Mouse (Mus musculus) layer of hippocampus, adult 2 months (tissue): ENCODE data around the gene Stk38. TPM values are rescaled to one million over a fixed set of nuclear protein-coding genes. Genes with fewer than 3 reads are reported as not detected.

Source experiments
- DNase-seq, 2 experiments: peaks; one replicate each; pipeline ENCODE4 v3.0.0; 2022; ENCODE audit warnings: low spot score in 2 of 2
- H3K27ac ChIP-seq: fragments of 200-600 bp; 2 replicates; pipeline ENCODE4 v1.8.1; 2022
- H3K4me3 ChIP-seq: fragments of 200-600 bp; 2 replicates; pipeline ENCODE4 v1.8.1; 2022; ENCODE audit warnings: mild to moderate bottlenecking
- CTCF ChIP-seq: fragments of 200-600 bp; conservative IDR thresholded peaks from 2 replicates; pipeline ENCODE4 v1.8.1; 2022; ENCODE audit warnings: antibody characterized with exemption, mild to moderate bottlenecking, moderate library complexity
- long read RNA-seq, 2 experiments: library from polyadenylated mRNA; stranded (forward); transcript quantifications; one replicate each; pipeline ENCODE4 v2.0.0; 2021; ENCODE audit warnings: borderline mapping rate in 2 of 2
- total RNA-seq, 2 experiments: library from RNA; stranded (reverse); gene quantifications; 2 replicates each; pipeline ENCODE4 v1.2.3; 2021

The Stk38 gene
- total RNA-seq: 10 to 100 TPM; 50.4 to 65.6 TPM
- long read RNA-seq, experiment 1, transcript Stk38-201 (14 exons, 3,351 nt): major isoform, 14 of 26 reads
- long read RNA-seq, experiment 1, partial matches to known transcripts: 1 of 26 reads
- long read RNA-seq, experiment 1, other reads (novel, unspliced or antisense): 11 of 26 reads
- long read RNA-seq, experiment 2, transcript Stk38-201 (14 exons, 3,351 nt): major isoform, 8 of 23 reads
- long read RNA-seq, experiment 2, partial matches to known transcripts: 6 of 23 reads
- long read RNA-seq, experiment 2, other reads (novel, unspliced or antisense): 6 of 23 reads

DNA sequence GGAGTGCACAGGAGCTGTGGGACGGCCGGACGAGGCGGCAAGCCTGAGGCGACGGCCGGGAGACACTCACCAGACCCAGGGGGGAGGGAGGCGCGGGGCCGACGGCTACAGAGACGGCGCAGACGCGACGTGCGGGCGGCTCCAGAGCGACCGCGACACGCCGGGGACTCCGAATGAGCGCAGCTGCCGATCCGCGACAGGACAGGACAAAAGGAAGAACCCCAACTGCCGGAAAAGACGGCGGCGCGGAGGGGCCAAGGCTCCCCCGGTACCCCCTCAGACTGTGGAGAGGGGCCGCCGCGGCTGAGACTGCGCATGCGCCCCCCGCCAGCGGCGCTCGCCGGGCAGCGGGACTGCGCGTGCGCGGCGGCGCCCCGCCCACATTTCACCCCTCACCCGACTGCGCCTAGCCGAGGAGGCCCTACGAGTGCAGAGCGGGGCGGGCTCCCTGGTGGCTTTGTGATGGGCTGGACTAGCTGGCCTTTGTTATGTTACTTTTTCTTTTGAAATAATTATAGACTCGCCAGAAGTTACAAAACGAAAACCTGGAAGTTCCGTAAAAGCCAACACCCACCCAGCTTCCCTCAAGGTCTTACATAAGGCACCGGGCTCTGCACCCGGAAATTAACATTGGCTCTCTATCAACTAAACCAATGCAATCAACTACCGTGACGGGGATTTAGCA is at the start of gene Stk38:
Gene Stk38, minus strand, starts transcription at position 355 of the 685 bp plus-strand sequence.
- H3K27ac ChIP-seq: peak within 1 kb of the TSS; percentile 97
- peak within 1 kb of the TSS; percentile 77 for H3K4me3 ChIP-seq
- peak; percentile 89 to 92 for DNase-seq
- no peak for TF ChIP-seq CTCF

- Histone ChIP-seq H3K27ac (no peak overlapping the region), H3K4me3 (no peak overlapping the region)
- no peak for TF ChIP-seq CTCF
- DNase-seq: no peak
These were observed 49.6 kb upstream of the Stk38 start for GRCm38 (mm10) chr17:29057361-29057890.

- DNase-seq: no peak
- Histone ChIP-seq H3K4me3 (no peak overlapping the region), H3K27ac (no peak overlapping the region)
- TF ChIP-seq CTCF: no peak
These were observed 48.9 kb upstream of the Stk38 start for GRCm38 (mm10) chr17:29056699-29057151.

- no peak overlapping the region for H3K4me3 ChIP-seq
- no peak for TF ChIP-seq CTCF
- H3K27ac ChIP-seq: no peak overlapping the region
- DNase-seq: no peak
These were observed 48.4 kb upstream of the Stk38 start for GRCm38 (mm10) chr17:29056207-29056606.

DNA sequence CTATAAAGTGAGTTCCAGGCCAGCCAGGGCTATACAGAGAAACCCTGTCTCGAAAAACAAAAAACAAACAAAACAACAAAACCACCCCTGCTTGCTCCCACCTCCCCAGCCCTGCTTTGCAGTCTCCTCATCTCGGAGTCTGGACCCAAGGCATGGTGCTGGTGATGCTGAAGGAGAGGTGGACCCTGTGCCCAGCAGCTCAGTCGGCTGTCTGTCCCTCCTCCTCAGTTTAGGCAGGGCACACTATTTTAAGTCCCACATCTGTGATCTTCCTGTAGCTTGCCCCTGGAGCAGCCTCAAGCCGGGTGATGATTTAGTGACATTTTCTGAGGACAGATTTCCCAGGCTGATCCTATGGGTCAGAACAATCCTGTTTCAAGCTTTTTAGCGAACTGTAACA is 47.8 kb upstream of the Stk38 start:
- H3K4me3 ChIP-seq: no peak overlapping the region
- TF ChIP-seq CTCF: no peak
- no peak overlapping the region for H3K27ac ChIP-seq
- no peak for DNase-seq

GRCm38 (mm10) chr17:29054429-29054828 is 46.6 kb upstream of the Stk38 start:
- DNase-seq: no peak
- TF ChIP-seq CTCF: no peak
- Histone ChIP-seq H3K4me3 (no peak overlapping the region), H3K27ac (no peak overlapping the region)

- Histone ChIP-seq H3K27ac (no peak overlapping the region), H3K4me3 (no peak overlapping the region)
- no peak for DNase-seq
- no peak for TF ChIP-seq CTCF
These were observed 46.0 kb upstream of the Stk38 start for GRCm38 (mm10) chr17:29053841-29054240.

DNA sequence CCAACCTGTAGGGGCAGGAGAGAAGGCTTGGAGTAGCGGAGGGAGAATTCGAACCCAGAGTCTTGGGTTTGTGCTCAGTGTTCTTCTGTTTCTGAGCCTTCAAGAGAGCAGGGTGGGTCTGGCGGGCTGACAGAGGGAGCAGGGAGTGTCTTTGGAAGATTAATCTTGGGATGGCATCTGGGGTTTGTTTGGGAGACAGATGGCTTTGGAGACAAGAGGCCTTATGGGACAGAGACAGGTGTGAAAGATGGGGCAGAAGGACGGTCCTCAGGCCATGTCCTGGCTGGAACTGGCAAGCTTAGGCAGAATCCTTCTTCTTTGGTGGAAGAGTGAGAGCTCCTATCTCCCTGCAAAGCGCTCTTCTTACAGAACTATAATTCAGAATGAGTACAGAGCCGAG is 45.3 kb upstream of the Stk38 start:
- no peak for TF ChIP-seq CTCF

DNA sequence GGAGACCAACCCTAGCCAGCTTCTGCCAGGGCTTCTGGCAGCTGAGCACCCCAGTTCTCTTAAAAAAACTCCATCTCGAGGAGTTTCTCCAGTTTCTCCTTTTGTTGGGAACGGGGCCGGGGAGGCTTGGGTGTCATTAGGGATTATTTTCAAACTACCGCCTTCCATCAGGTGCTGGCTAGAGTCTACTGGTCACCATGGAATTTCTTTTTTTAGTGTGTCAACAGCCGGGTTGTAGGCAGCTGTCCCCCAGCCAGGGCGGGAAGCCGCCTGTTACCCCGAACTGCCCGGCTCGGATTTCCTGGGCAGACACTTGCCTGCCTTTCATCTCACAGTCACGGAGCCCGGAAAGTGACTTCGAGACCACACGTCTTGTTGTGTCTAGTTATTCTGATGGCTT is 43.0 kb upstream of the Stk38 start:
- no peak overlapping the region for H3K4me3 ChIP-seq
- no peak for TF ChIP-seq CTCF
- DNase-seq: no peak
- H3K27ac ChIP-seq: no peak overlapping the region

More for the DNA sequence above, 45.3 kb upstream of the Stk38 start:
- DNase-seq: no peak
- Histone ChIP-seq H3K4me3 (no peak overlapping the region), H3K27ac (no peak overlapping the region)

- no peak for TF ChIP-seq CTCF
- Histone ChIP-seq H3K4me3 (no peak overlapping the region), H3K27ac (no peak overlapping the region)
- no peak for DNase-seq
These were observed 42.1 kb upstream of the Stk38 start for GRCm38 (mm10) chr17:29049923-29050322.

DNA sequence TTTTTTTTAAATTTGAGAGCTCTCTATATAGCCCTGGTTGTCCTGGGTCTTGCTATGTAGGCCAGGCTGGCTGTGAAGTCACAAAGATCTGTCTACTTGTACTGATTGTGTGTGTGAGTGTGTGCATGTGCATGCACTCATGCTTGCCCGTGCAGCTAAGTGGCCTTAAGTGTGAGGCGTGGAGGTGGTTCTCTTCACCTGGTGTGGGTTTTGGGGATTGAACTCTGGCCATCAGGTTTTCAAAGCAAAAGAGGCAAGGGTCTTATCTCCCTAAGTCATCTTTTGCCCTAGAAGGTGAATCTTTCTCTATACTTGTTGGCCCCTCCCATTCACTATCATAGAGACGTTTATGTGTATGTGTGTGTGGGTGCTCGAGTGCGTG is 41.7 kb upstream of the Stk38 start:
- no peak overlapping the region for H3K4me3 ChIP-seq
- 0 out of 2 replicates have a peak overlapping the region, but pooled peaks have one; percentile 32 for H3K27ac ChIP-seq
- TF ChIP-seq CTCF: no peak; the same call in none of the 2 replicates
- DNase-seq: no peak

GRCm38 (mm10) chr17:29048748-29049507 is 41.1 kb upstream of the Stk38 start:
- H3K4me3 ChIP-seq: no peak overlapping the region
- TF ChIP-seq CTCF: peak; percentile 88
- DNase-seq: peak; percentile 83 to 91
- 0 out of 2 replicates have a peak overlapping the region, but pooled peaks have one; percentile 32 for H3K27ac ChIP-seq
